Mouse (Mus musculus) limb, embryonic 15.5 days (tissue): ENCODE results near the gene Syk. TPM values are rescaled to one million over a fixed set of nuclear protein-coding genes. Genes with fewer than 3 reads are reported as not detected.

Source experiments
- ATAC-seq: fragments of 200-750 bp; cut with Nextera tagmentation; 2 replicates; pipeline ENCODE4 v1.8.0; 2017; ENCODE audit warnings: low read depth, moderate TSS enrichment; ENCODE audit not compliant: insufficient number of reproducible peaks, low FRiP score, low TSS enrichment
- H3K27ac ChIP-seq: fragments of 300-500 bp; sonication (generic); 2 replicates; pipeline ENCODE4 v1.5.1; 2015; ENCODE audit warnings: moderate library complexity, mild to moderate bottlenecking, inconsistent platforms
- H3K27me3 ChIP-seq: fragments of 300-500 bp; sonication (generic); 2 replicates; pipeline ENCODE4 v1.6.1; 2015; ENCODE audit warnings: inconsistent platforms
- H3K36me3 ChIP-seq: fragments of 300-500 bp; sonication (generic); 2 replicates; pipeline ENCODE4 v1.6.1; 2015; ENCODE audit warnings: inconsistent platforms
- H3K4me1 ChIP-seq: fragments of 300-500 bp; sonication (generic); 2 replicates; pipeline ENCODE4 v1.6.1; 2015; ENCODE audit warnings: inconsistent platforms
- H3K4me2 ChIP-seq: fragments of 300-500 bp; sonication (generic); 2 replicates; pipeline ENCODE4 v1.6.1; 2015; ENCODE audit warnings: mild to moderate bottlenecking, inconsistent platforms
- H3K4me3 ChIP-seq: fragments of 300-500 bp; sonication (generic); 2 replicates; pipeline ENCODE4 v1.5.1; 2015; ENCODE audit warnings: mild to moderate bottlenecking, inconsistent platforms
- H3K9ac ChIP-seq: fragments of 300-500 bp; sonication (generic); 2 replicates; pipeline ENCODE4 v1.6.1; 2015; ENCODE audit warnings: inconsistent platforms
- H3K9me3 ChIP-seq: fragments of 300-500 bp; sonication (generic); 2 replicates; pipeline ENCODE4 v1.6.1; 2016; ENCODE audit warnings: inconsistent platforms
- WGBS: fragments of 180-500 bp; shearing (Covaris S2); methylation state at CpG from one replicate; pipeline ENCODE4 v1.1.7; 2015; 5-methylcytosine and 5-hydroxymethylcytosine counted together
- polyA plus RNA-seq: library from polyadenylated mRNA; unstranded; fragments of >200 nt; fragmentation: Nextera tagmentation; extraction: Ambion mirVana; gene quantifications from 2 replicates; pipeline ENCODE4 v1.2.1, GENCODE M21; 2015

Syk gene
- polyA plus RNA-seq, 1 experiment from 2014 or later: 2.9 TPM

GRCm38 (mm10) chr13:52584654-52585455 lies 1.9 kb downstream of the Syk start:
- Histone ChIP-seq H3K27me3 (peaks cover 12% of the 10 kb centered on the region), H3K9me3 (no peaks in the 10 kb centered on the region), H3K27ac (no peak overlapping the region), H3K36me3 (no peaks in the 10 kb centered on the region), H3K9ac (no peak overlapping the region), H3K4me2 (no peak overlapping the region), H3K4me3 (no peak overlapping the region), H3K4me1 (0 out of 2 replicates have a peak, but pooled peaks cover 5% of the 10 kb centered on the region)
- no peak for ATAC-seq
- WGBS: 74% methylated on average over 17 of the region's 17 CpGs

GRCm38 (mm10) chr13:52587761-52588160 lies 4.8 kb downstream of the Syk start:
- no peak overlapping the region for H3K4me3 ChIP-seq
- H3K36me3 ChIP-seq: no peaks in the 10 kb centered on the region
- H3K27me3 ChIP-seq: peaks cover 7% of the 10 kb centered on the region; the same call in 1 of the 2 replicates
- ATAC-seq: no peak
- no peak overlapping the region for H3K27ac ChIP-seq
- 83% methylated on average over 4 of the region's 4 CpGs for WGBS
- no peak overlapping the region for H3K9ac ChIP-seq
- H3K4me2 ChIP-seq: no peak overlapping the region
- H3K9me3 ChIP-seq: no peaks in the 10 kb centered on the region
- 0 out of 2 replicates have a peak, but pooled peaks cover 5% of the 10 kb centered on the region for H3K4me1 ChIP-seq

- Histone ChIP-seq H3K36me3 (no peaks in the 10 kb centered on the region), H3K4me2 (no peak overlapping the region), H3K27ac (no peak overlapping the region), H3K4me3 (no peak overlapping the region), H3K9ac (no peak overlapping the region), H3K9me3 (no peaks in the 10 kb centered on the region), H3K27me3 (peaks cover 7% of the 10 kb centered on the region; the same call in 1 of the 2 replicates), H3K4me1 (no peaks in the 10 kb centered on the region)
- ATAC-seq: no peak
- 92% methylated on average over 4 of the region's 4 CpGs for WGBS
Observed at GRCm38 (mm10) chr13:52589043-52589442, 6.1 kb downstream of the Syk start.

GRCm38 (mm10) chr13:52591831-52592230 lies 8.9 kb downstream of the Syk start:
- WGBS: 91% methylated on average over 4 of the region's 4 CpGs
- Histone ChIP-seq H3K4me1 (no peaks in the 10 kb centered on the region), H3K4me3 (no peak overlapping the region), H3K36me3 (no peaks in the 10 kb centered on the region), H3K9ac (no peak overlapping the region), H3K9me3 (no peaks in the 10 kb centered on the region), H3K4me2 (no peak overlapping the region), H3K27me3 (no peaks in the 10 kb centered on the region), H3K27ac (no peak overlapping the region)
- ATAC-seq: no peak

GRCm38 (mm10) chr13:52596692-52597091 lies 13.7 kb downstream of the Syk start:
- 76% methylated on average over 5 of the region's 5 CpGs for WGBS
- Histone ChIP-seq H3K36me3 (no peaks in the 10 kb centered on the region), H3K9me3 (no peaks in the 10 kb centered on the region), H3K4me1 (no peaks in the 10 kb centered on the region), H3K27me3 (no peaks in the 10 kb centered on the region), H3K4me2 (no peak overlapping the region), H3K4me3 (no peak overlapping the region), H3K9ac (no peak overlapping the region), H3K27ac (no peak overlapping the region)
- ATAC-seq: no peak

GRCm38 (mm10) chr13:52597092-52597678 lies 14.2 kb downstream of the Syk start:
- Histone ChIP-seq H3K9ac (no peak overlapping the region), H3K36me3 (no peaks in the 10 kb centered on the region), H3K4me3 (no peak overlapping the region), H3K27me3 (no peaks in the 10 kb centered on the region), H3K4me1 (no peaks in the 10 kb centered on the region), H3K4me2 (no peak overlapping the region), H3K9me3 (no peaks in the 10 kb centered on the region), H3K27ac (no peak overlapping the region)
- no peak for ATAC-seq
- WGBS: 75% methylated on average over 11 of the region's 11 CpGs

GRCm38 (mm10) chr13:52598233-52598632 lies 15.3 kb downstream of the Syk start:
- Histone ChIP-seq H3K27ac (no peak overlapping the region), H3K9me3 (no peaks in the 10 kb centered on the region), H3K4me2 (no peak overlapping the region), H3K4me1 (no peaks in the 10 kb centered on the region), H3K9ac (no peak overlapping the region), H3K36me3 (no peaks in the 10 kb centered on the region), H3K4me3 (no peak overlapping the region), H3K27me3 (no peaks in the 10 kb centered on the region)
- ATAC-seq: no peak
- WGBS: 71% methylated on average over 3 of the region's 3 CpGs

GRCm38 (mm10) chr13:52600015-52600643 lies 17.2 kb downstream of the Syk start:
- H3K27me3 ChIP-seq: no peaks in the 10 kb centered on the region
- no peak overlapping the region for H3K27ac ChIP-seq
- H3K4me1 ChIP-seq: no peaks in the 10 kb centered on the region
- no peak for ATAC-seq
- no peak overlapping the region for H3K4me2 ChIP-seq
- H3K36me3 ChIP-seq: no peaks in the 10 kb centered on the region
- 41% methylated on average over 4 of the region's 4 CpGs for WGBS
- H3K9ac ChIP-seq: no peak overlapping the region
- H3K9me3 ChIP-seq: no peaks in the 10 kb centered on the region
- no peak overlapping the region for H3K4me3 ChIP-seq

- Histone ChIP-seq H3K27ac (no peak overlapping the region), H3K4me3 (no peak overlapping the region), H3K27me3 (no peaks in the 10 kb centered on the region), H3K36me3 (no peaks in the 10 kb centered on the region), H3K9me3 (no peaks in the 10 kb centered on the region), H3K4me2 (no peak overlapping the region), H3K9ac (no peak overlapping the region), H3K4me1 (no peaks in the 10 kb centered on the region)
- ATAC-seq: no peak
- 62% methylated on average over 4 of the region's 4 CpGs for WGBS
Observed at GRCm38 (mm10) chr13:52602752-52603151, 19.8 kb downstream of the Syk start.

GRCm38 (mm10) chr13:52603704-52604349 lies 20.9 kb downstream of the Syk start:
- ATAC-seq: no peak
- no peaks in the 10 kb centered on the region for H3K36me3 ChIP-seq
- no peaks in the 10 kb centered on the region for H3K27me3 ChIP-seq
- H3K4me2 ChIP-seq: no peak overlapping the region
- no peak overlapping the region for H3K27ac ChIP-seq
- no peaks in the 10 kb centered on the region for H3K4me1 ChIP-seq
- WGBS: 78% methylated on average over 6 of the region's 6 CpGs
- no peak overlapping the region for H3K4me3 ChIP-seq
- H3K9me3 ChIP-seq: no peaks in the 10 kb centered on the region
- no peak overlapping the region for H3K9ac ChIP-seq

GRCm38 (mm10) chr13:52605006-52605405 lies 22.0 kb downstream of the Syk start:
- H3K4me3 ChIP-seq: no peak overlapping the region
- no peaks in the 10 kb centered on the region for H3K9me3 ChIP-seq
- H3K36me3 ChIP-seq: no peaks in the 10 kb centered on the region
- no peaks in the 10 kb centered on the region for H3K27me3 ChIP-seq
- no peak overlapping the region for H3K27ac ChIP-seq
- ATAC-seq: no peak
- no peaks in the 10 kb centered on the region for H3K4me1 ChIP-seq
- H3K9ac ChIP-seq: no peak overlapping the region
- WGBS: 82% methylated on average over 3 of the region's 3 CpGs
- H3K4me2 ChIP-seq: no peak overlapping the region

GRCm38 (mm10) chr13:52605911-52606310 lies 22.9 kb downstream of the Syk start:
- Histone ChIP-seq H3K4me3 (no peak overlapping the region), H3K36me3 (no peaks in the 10 kb centered on the region), H3K9ac (no peak overlapping the region), H3K4me1 (no peaks in the 10 kb centered on the region), H3K27ac (no peak overlapping the region), H3K9me3 (no peaks in the 10 kb centered on the region), H3K27me3 (no peaks in the 10 kb centered on the region), H3K4me2 (no peak overlapping the region)
- 70% methylated on average over 4 of the region's 4 CpGs for WGBS
- no peak for ATAC-seq
